Mouse (Mus musculus) neural tube, postnatal 0 days (tissue): ENCODE results near the gene Cfl2. TPM values are rescaled to one million over a fixed set of nuclear protein-coding genes. Genes with fewer than 3 reads are reported as not detected.

Source experiments
- polyA plus RNA-seq: library from polyadenylated mRNA; unstranded; fragments of >200 nt; fragmentation: Nextera tagmentation; extraction: Ambion mirVana; gene quantifications from 2 replicates; pipeline ENCODE4 v1.2.1, GENCODE M21; 2015

Gene Cfl2
- 288 and 291 TPM in 2 replicates for polyA plus RNA-seq

GRCm38 (mm10) chr12:54862606-54863535 is at the start of gene Cfl2:
Gene Cfl2, minus strand, starts transcription at chr12:54862877.

Other genes starting within 250 kb of the Cfl2 start
- gene Sptssa, start 206.3 kb downstream of the Cfl2 start, polyA plus RNA-seq, result 263 and 271 TPM in 2 replicates
- gene Eapp, start 167.0 kb downstream of the Cfl2 start, polyA plus RNA-seq, result 80.5 and 92.3 TPM in 2 replicates
- 113 and 129 TPM in 2 replicates for gene Snx6, start 67.2 kb downstream of the Cfl2 start, polyA plus RNA-seq
- not detected in 2 replicates for gene Gm20403, start 123.7 kb upstream of the Cfl2 start, polyA plus RNA-seq
- gene Baz1a, start 151.5 kb upstream of the Cfl2 start, polyA plus RNA-seq, result 4.1 TPM in 2 replicates
- gene 2700097O09Rik, start 217.2 kb upstream of the Cfl2 start, polyA plus RNA-seq, result 20.0 and 21.0 TPM in 2 replicates
- gene Srp54a, start 217.4 kb upstream of the Cfl2 start, polyA plus RNA-seq, result 165 and 166 TPM in 2 replicates